Mouse (Mus musculus) midbrain, embryonic 14.5 days (tissue): Measurements from ENCODE around the gene Shb. TPM values are rescaled to one million over a fixed set of nuclear protein-coding genes. Genes with fewer than 3 reads are reported as not detected.

Source experiments
- ATAC-seq: fragments of 200-750 bp; cut with Nextera tagmentation; 2 replicates; pipeline ENCODE4 v1.8.0; 2017; ENCODE audit warnings: moderate number of reproducible peaks, moderate library complexity; ENCODE audit not compliant: low FRiP score, low TSS enrichment
- DNase-seq: peaks from one replicate; pipeline ENCODE4 v3.0.0-alpha.2; 2015
- H3K27ac ChIP-seq: fragments of 300-500 bp; sonication (generic); replicated peaks from 2 replicates; pipeline ENCODE4 v1.5.1; 2014; ENCODE audit warnings: mild to moderate bottlenecking, low read depth, low read length, moderate library complexity
- H3K27me3 ChIP-seq: fragments of 300-500 bp; sonication (generic); 2 replicates; pipeline ENCODE4 v1.6.1; 2014; ENCODE audit warnings: low read length, control low read depth, mixed read lengths; ENCODE audit not compliant: control insufficient read depth, insufficient read depth
- H3K36me3 ChIP-seq: fragments of 300-500 bp; sonication (generic); 2 replicates; pipeline ENCODE4 v1.6.1; 2014; ENCODE audit warnings: low read length, control low read depth; ENCODE audit not compliant: control insufficient read depth, insufficient read depth
- H3K4me1 ChIP-seq: fragments of 300-500 bp; sonication (generic); 2 replicates; pipeline ENCODE4 v1.6.1; 2014; ENCODE audit warnings: mild to moderate bottlenecking, antibody characterized with exemption, low read length, control low read depth; ENCODE audit not compliant: control insufficient read depth, insufficient read depth
- H3K4me2 ChIP-seq: fragments of 300-500 bp; sonication (generic); 2 replicates; pipeline ENCODE4 v1.6.1; 2014; ENCODE audit warnings: mild to moderate bottlenecking, low read length, moderate library complexity
- H3K4me3 ChIP-seq: fragments of 300-500 bp; sonication (generic); replicated peaks from 2 replicates; pipeline ENCODE4 v1.5.1; 2014; ENCODE audit warnings: low read depth, low read length
- H3K9ac ChIP-seq: fragments of 300-500 bp; sonication (generic); replicated peaks from 2 replicates; pipeline ENCODE4 v1.6.1; 2014; ENCODE audit warnings: mild to moderate bottlenecking, low read length, moderate library complexity
- H3K9me3 ChIP-seq: fragments of 300-500 bp; sonication (generic); 2 replicates; pipeline ENCODE4 v1.6.1; 2016; ENCODE audit warnings: low read length, control low read depth, mixed read lengths; ENCODE audit not compliant: control insufficient read depth
- WGBS: fragments of 180-500 bp; shearing (Covaris S2); extraction: QIAGEN DNeasy Blood & Tissue Kit; methylation state at CpG from one replicate; pipeline ENCODE4 v1.1.7; 2014; 5-methylcytosine and 5-hydroxymethylcytosine counted together
- polyA plus RNA-seq: library from polyadenylated mRNA; unstranded; fragments of >200 nt; fragmentation: Nextera tagmentation; extraction: Ambion mirVana; gene quantifications from 2 replicates; pipeline ENCODE4 v1.2.1, GENCODE M21; 2014

Shb gene
- polyA plus RNA-seq, 1 experiment from 2014 or later, result 10.2 TPM

- Histone ChIP-seq H3K4me3 (no peak overlapping the region), H3K27ac (no peak overlapping the region), H3K9ac (no peak overlapping the region), H3K4me1 (peaks cover 29% of the 10 kb centered on the region), H3K36me3 (no peaks in the 10 kb centered on the region), H3K4me2 (no peak overlapping the region), H3K9me3 (no peaks in the 10 kb centered on the region), H3K27me3 (no peaks in the 10 kb centered on the region)
- 92% methylated on average over 3 of the region's 3 CpGs for WGBS
- ATAC-seq (no peak), DNase-seq (no peak)
Measured at GRCm38 (mm10) chr4:45431316-45431715, 101.0 kb downstream of the Shb start.

GRCm38 (mm10) chr4:45429451-45429850 lies 102.8 kb downstream of the Shb start:
- no peak overlapping the region for H3K9ac ChIP-seq
- H3K27me3 ChIP-seq, result no peaks in the 10 kb centered on the region
- no peaks in the 10 kb centered on the region for H3K9me3 ChIP-seq
- 53% methylated on average over 7 of the region's 7 CpGs for WGBS
- no peak overlapping the region for H3K4me2 ChIP-seq
- peaks cover 18% of the 10 kb centered on the region for H3K4me1 ChIP-seq
- no peak overlapping the region for H3K27ac ChIP-seq
- H3K4me3 ChIP-seq, result no peak overlapping the region
- DNase-seq, result peak; percentile 38
- H3K36me3 ChIP-seq, result no peaks in the 10 kb centered on the region
- no peak for ATAC-seq

GRCm38 (mm10) chr4:45426724-45427457 lies 105.4 kb downstream of the Shb start:
- no peaks in the 10 kb centered on the region for H3K36me3 ChIP-seq
- DNase-seq, result peak; percentile 69
- no peaks in the 10 kb centered on the region for H3K27me3 ChIP-seq
- H3K27ac ChIP-seq, result no peak overlapping the region
- no peak overlapping the region for H3K4me2 ChIP-seq
- H3K4me1 ChIP-seq, result peaks cover 12% of the 10 kb centered on the region
- H3K9ac ChIP-seq, result no peak overlapping the region
- H3K9me3 ChIP-seq, result no peaks in the 10 kb centered on the region
- ATAC-seq, result peak; percentile 41; the same call in 1 of the 2 replicates
- no peak overlapping the region for H3K4me3 ChIP-seq
- 31% methylated on average over 13 of the region's 13 CpGs for WGBS

GRCm38 (mm10) chr4:45423406-45423805 lies 108.9 kb downstream of the Shb start:
- Histone ChIP-seq H3K36me3 (no peaks in the 10 kb centered on the region), H3K4me1 (peaks cover 23% of the 10 kb centered on the region), H3K27ac (no peak overlapping the region)

GRCm38 (mm10) chr4:45422640-45423039 lies 109.6 kb downstream of the Shb start:
- no peak overlapping the region for H3K9ac ChIP-seq
- H3K36me3 ChIP-seq, result no peaks in the 10 kb centered on the region
- H3K4me1 ChIP-seq, result peaks cover 23% of the 10 kb centered on the region
- no peak overlapping the region for H3K4me3 ChIP-seq
- H3K27me3 ChIP-seq, result no peaks in the 10 kb centered on the region
- WGBS, result 90% methylated on average over 10 of the region's 10 CpGs
- H3K27ac ChIP-seq, result no peak overlapping the region
- no peak for ATAC-seq
- no peak overlapping the region for H3K4me2 ChIP-seq
- no peaks in the 10 kb centered on the region for H3K9me3 ChIP-seq
- no peak for DNase-seq

More at GRCm38 (mm10) chr4:45423406-45423805, 108.9 kb downstream of the Shb start:
- no peak overlapping the region for H3K4me3 ChIP-seq
- no peak for ATAC-seq
- WGBS, result 17% methylated on average over 8 of the region's 8 CpGs
- H3K9ac ChIP-seq, result no peak overlapping the region
- DNase-seq, result no peak
- no peaks in the 10 kb centered on the region for H3K27me3 ChIP-seq
- H3K9me3 ChIP-seq, result no peaks in the 10 kb centered on the region
- no peak overlapping the region for H3K4me2 ChIP-seq

- DNase-seq (no peak), ATAC-seq (no peak)
- Histone ChIP-seq H3K4me1 (peaks cover 15% of the 10 kb centered on the region), H3K9me3 (no peaks in the 10 kb centered on the region), H3K9ac (no peak overlapping the region), H3K4me2 (no peak overlapping the region), H3K4me3 (no peak overlapping the region), H3K27me3 (no peaks in the 10 kb centered on the region), H3K36me3 (no peaks in the 10 kb centered on the region), H3K27ac (no peak overlapping the region)
- WGBS, result 72% methylated on average over 11 of the region's 11 CpGs
Measured at GRCm38 (mm10) chr4:45421519-45422260, 110.6 kb downstream of the Shb start.

- no peak for ATAC-seq
- no peak for DNase-seq
- no peak overlapping the region for H3K9ac ChIP-seq
- H3K9me3 ChIP-seq, result no peaks in the 10 kb centered on the region
- H3K36me3 ChIP-seq, result no peaks in the 10 kb centered on the region
- 0 out of 2 replicates have a peak overlapping the region, but pooled peaks have one; percentile 8 for H3K27ac ChIP-seq
- H3K4me1 ChIP-seq, result peaks cover 11% of the 10 kb centered on the region
- no peak overlapping the region for H3K4me2 ChIP-seq
- 29% methylated on average over 3 of the region's 3 CpGs for WGBS
- H3K27me3 ChIP-seq, result no peaks in the 10 kb centered on the region
- no peak overlapping the region for H3K4me3 ChIP-seq
Measured at GRCm38 (mm10) chr4:45420733-45421132, 111.5 kb downstream of the Shb start.

GRCm38 (mm10) chr4:45419051-45419450 lies 113.2 kb downstream of the Shb start:
- WGBS, result 79% methylated on average over 4 of the region's 4 CpGs
- H3K4me3 ChIP-seq, result no peak overlapping the region
- H3K4me2 ChIP-seq, result no peak overlapping the region
- H3K27me3 ChIP-seq, result no peaks in the 10 kb centered on the region
- H3K9me3 ChIP-seq, result no peaks in the 10 kb centered on the region
- H3K36me3 ChIP-seq, result no peaks in the 10 kb centered on the region
- H3K27ac ChIP-seq, result no peak overlapping the region
- DNase-seq (no peak), ATAC-seq (no peak)
- no peak overlapping the region for H3K9ac ChIP-seq
- peaks cover 11% of the 10 kb centered on the region for H3K4me1 ChIP-seq
